Mouse (Mus musculus) macrophage (primary cell): ENCODE results near the gene Heca. TPM values are rescaled to one million over a fixed set of nuclear protein-coding genes. Genes with fewer than 3 reads are reported as not detected.
"Not testable (repeated sequence)": the region's sequence is repeated elsewhere in the genome, so short reads cannot be mapped to it uniquely, and the experiment has no call there.

Source experiments
- H3K27ac ChIP-seq: fragments of 350-480 bp; formaldehyde crosslinking; 2 replicates; pipeline ENCODE4 v1.9.0; 2021
- H3K36me3 ChIP-seq: fragments of 350-480 bp; formaldehyde crosslinking; 2 replicates; pipeline ENCODE4 v1.9.0; 2021; ENCODE audit errors: inconsistent target
- H3K4me3 ChIP-seq: fragments of 350-480 bp; formaldehyde crosslinking; 2 replicates; pipeline ENCODE4 v1.9.0; 2021; ENCODE audit errors: inconsistent target
- H3K79me2 ChIP-seq: fragments of 350-480 bp; formaldehyde crosslinking; 2 replicates; pipeline ENCODE4 v1.9.0; 2021; ENCODE audit errors: inconsistent target
- WGBS: methylation state at CpG from one replicate; pipeline ENCODE4 v1.1.7; 2026; ENCODE audit warnings: inconsistent platforms; ENCODE audit not compliant: missing documents; 5-methylcytosine and 5-hydroxymethylcytosine counted together
- polyA plus RNA-seq: library from polyadenylated mRNA; stranded (reverse); fragments of 250-400 nt; gene quantifications from 3 replicates; pipeline ENCODE4 v1.2.4, GENCODE M21; 2018; ENCODE audit warnings: inconsistent platforms

Heca gene
- polyA plus RNA-seq, 1 experiment from 2014 or later = 9.3 TPM

DNA sequence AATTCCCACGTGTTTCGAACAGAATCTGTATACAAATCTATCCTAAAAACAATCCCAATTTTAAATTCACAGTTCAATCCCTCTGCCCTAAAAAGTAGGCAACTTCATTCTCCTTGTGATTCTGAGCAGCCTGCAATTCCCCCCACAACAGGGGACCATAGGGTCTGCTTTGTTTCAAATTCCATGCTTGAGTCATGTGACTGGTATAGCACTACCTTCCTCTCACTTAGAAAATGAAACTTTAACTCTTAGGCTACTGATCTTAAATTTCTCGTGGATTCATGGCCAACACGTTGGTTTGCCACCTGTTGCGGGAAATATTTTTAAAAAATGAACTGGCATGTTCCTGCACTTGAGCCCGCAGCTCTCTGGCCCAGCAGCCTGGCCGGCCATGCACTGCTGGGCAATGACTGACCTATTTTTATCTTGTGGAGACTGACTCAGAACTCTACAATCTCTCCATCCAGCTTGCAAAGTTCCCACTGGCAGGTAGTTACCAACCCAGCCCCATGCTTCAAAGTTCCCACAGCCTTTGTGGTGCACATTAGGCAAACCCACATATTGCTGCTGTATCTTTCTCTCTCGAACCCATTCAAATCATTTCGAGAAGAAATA, 90.1 kb downstream of the Heca start:
- Histone ChIP-seq H3K79me2 (no peaks in the 10 kb centered on the region), H3K4me3 (no peak overlapping the region), H3K27ac (no peak overlapping the region), H3K36me3 (no peaks in the 10 kb centered on the region)
- 95% methylated on average over 9 of the region's 9 CpGs for WGBS

DNA sequence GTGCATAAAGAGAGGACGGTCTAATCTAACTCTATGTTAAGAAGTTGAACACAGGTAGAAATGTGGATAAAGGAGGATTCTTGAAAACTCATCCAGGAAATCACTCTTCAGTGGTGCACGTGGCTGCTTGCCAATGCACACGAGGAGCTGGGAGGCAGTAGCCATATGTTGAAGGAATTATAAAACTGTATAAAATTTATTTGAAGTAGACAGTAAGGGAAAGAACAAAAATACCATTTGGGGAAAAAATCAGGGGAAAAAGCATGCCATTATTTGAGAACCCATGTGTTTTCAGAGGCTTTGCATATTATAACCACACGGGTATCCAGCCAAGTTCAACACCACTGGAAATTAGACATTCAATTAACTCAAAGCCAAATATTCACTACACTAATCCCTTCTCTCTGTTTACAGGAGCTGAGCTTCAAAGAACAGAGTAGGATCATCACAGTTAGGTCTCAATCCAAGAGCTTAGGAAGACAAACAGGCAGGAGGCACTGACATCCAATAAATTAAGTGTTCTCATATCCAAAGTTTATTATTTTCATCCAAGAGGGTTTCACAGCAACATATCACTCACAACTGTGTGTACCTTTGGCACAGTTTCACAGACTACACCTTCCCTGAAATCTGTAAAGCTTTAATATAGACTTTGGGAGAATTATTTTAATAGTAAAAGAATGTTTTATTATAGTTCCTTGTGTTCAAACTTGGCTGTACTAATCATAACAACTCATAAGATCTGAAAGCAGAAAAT, 102.9 kb downstream of the Heca start:
- H3K79me2 ChIP-seq = no peaks in the 10 kb centered on the region
- H3K36me3 ChIP-seq = no peaks in the 10 kb centered on the region
- 78% methylated on average over 4 of the region's 4 CpGs for WGBS
- no peak overlapping the region for H3K27ac ChIP-seq
- H3K4me3 ChIP-seq = no peak overlapping the region

DNA sequence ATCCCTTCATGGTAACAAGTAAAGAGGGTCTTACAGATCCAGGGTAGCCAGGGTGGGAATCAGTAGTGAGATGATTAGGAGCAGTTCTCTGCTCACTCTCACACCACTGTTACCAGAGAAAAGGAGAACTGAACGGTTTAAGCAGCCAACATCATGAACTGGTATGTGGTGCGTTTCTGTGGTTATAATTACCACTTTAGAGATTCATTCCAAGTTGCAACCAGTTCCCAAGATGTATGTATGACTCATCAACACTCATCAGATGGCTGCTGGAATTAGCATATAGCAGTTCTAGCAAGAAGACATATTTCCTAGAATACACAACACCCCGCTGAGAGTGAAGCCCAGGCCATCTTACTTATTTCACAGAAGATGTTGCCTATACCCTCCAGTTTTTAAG, 105.8 kb downstream of the Heca start:
- WGBS = 35% methylated on average over 3 of the region's 3 CpGs
- no peak overlapping the region for H3K27ac ChIP-seq
- H3K4me3 ChIP-seq = no peak overlapping the region
- H3K79me2 ChIP-seq = no peaks in the 10 kb centered on the region
- H3K36me3 ChIP-seq = no peaks in the 10 kb centered on the region

DNA sequence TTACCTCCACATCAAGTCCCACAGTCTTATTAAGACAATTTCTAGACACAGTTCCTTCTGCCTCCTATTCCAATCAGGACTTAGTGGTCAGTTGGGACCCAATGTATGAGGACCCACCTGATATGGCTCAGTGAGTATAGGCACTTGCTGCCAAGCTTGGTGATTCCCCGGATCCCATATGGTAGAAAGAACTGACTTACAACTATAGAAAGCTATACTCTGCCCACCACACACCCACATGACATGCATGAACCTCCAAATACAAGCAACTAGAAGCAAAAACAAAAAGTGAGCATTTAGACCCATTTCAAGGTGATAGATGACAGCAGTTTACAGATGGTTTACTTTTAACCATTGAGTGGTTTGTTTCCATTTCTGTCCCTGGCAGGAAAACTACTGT, 111.6 kb downstream of the Heca start:
- Histone ChIP-seq H3K36me3 (no peaks in the 10 kb centered on the region), H3K27ac (no peak overlapping the region), H3K79me2 (no peaks in the 10 kb centered on the region), H3K4me3 (no peak overlapping the region)
- whole genome bisulfite sequencing = 100% methylated on average over 1 of the region's 1 CpGs

DNA sequence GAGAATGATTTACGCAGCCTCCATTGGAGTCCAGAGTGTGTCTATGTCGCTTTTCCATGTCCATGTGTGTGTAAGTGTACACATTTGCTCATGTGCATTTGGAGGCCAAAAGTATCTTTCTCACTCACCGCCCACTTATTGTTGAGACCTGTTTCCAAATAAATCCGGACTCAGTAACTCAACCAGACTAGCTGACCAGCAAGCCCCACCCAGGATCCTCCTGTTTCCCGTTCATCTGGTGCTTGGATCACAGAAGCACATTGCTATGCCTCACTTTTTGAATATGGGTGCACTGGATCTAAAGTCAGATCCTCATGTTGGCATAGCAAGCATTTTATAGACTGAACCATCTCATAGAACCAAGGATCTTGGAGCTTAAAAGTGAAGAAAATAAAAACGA, 112.8 kb downstream of the Heca start:
- WGBS = 94% methylated on average over 6 of the region's 6 CpGs

DNA sequence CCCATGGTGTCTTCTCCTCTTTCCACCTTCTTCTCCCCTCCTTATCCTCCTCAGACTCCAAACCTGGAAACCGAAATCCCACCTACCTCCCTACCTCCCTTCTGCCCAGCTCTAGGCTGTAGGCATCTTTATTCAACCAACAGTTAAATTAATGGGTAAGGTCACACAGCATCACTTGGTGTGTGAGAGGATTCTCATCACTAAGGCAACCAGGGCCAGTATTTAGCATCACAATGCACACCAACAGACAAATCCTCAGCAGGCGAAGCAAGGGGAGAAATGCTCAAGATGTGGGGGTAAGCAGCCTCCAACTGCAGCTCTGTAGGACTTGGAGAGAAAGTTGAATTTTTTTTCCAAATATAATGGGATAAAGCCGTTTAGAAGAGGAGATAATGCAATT, 116.8 kb downstream of the Heca start:
- Histone ChIP-seq H3K79me2 (no peaks in the 10 kb centered on the region), H3K27ac (no peak overlapping the region), H3K4me3 (no peak overlapping the region), H3K36me3 (no peaks in the 10 kb centered on the region)
- WGBS = 95% methylated on average over 3 of the region's 3 CpGs

More for the DNA sequence above, 112.8 kb downstream of the Heca start:
- no peak overlapping the region for H3K4me3 ChIP-seq
- no peak overlapping the region for H3K27ac ChIP-seq
- H3K79me2 ChIP-seq = no peaks in the 10 kb centered on the region
- H3K36me3 ChIP-seq = no peaks in the 10 kb centered on the region

DNA sequence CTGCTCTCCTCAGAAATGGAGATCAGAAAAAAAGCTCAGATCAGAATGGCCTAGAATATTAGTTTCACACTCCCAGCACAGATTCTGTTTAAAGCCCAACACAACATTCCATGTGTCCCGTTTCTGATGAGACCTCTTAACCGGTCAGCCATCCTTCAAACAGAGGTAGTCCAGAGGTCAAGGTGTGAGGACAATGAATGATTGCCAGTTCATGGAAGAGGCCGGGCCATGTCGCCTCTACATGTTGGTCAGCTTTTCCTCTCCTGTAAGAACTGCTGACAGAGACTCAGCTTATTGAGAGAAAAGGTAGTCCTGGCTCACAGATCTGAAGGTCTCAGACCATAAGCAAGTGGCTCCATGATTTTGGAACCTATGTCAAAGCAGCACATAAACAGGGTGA, 118.7 kb downstream of the Heca start:
- H3K79me2 ChIP-seq = no peaks in the 10 kb centered on the region
- no peak overlapping the region for H3K4me3 ChIP-seq
- H3K36me3 ChIP-seq = no peaks in the 10 kb centered on the region
- no peak overlapping the region for H3K27ac ChIP-seq
- 99% methylated on average over 4 of the region's 4 CpGs for WGBS

DNA sequence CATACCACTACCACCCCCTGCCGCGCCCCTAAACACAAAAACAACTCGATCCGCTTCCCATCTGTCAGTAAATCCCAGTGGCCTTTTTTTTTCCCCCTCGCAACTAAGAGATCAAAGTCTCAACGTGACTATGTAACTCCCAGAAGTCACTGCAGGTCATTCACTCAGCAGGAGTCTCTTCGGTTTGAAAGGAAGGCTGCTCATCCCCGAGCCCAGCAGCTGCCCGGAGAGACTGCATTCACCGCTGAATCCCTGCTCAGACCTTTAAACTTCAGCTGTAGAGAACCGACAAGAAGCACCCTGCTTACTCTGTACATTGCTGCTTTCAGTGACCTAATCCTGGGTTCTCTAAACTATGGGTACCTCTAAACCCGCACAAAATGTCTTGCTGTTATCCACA, 120.5 kb downstream of the Heca start:
- no peak overlapping the region for H3K4me3 ChIP-seq
- 53% methylated on average over 12 of the region's 12 CpGs for WGBS
- no peaks in the 10 kb centered on the region for H3K36me3 ChIP-seq

DNA sequence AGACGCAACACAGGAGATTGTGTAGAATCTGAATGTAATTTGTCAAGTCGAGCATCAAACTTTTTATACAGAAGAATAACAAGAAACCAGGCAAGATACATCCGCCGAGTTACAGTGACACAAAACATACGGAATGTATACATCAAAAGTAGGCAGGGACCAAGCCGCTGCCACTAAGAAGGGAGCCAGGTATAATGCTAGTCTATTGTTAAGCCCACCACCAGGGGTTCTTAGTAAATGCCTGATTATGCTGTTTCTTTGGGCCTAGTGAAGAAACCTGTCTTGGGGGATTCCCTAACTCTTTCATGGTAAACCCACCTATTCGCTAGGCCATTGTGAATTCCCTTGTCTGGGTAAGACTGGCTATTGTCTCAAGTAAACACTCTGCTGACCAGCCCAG, 127.4 kb downstream of the Heca start:
- not testable (repeated sequence) for H3K36me3 ChIP-seq, H3K79me2 ChIP-seq, H3K27ac ChIP-seq, H3K4me3 ChIP-seq
- 97% methylated on average over 7 of the region's 7 CpGs for WGBS

More for the DNA sequence above, 120.5 kb downstream of the Heca start:
- H3K27ac ChIP-seq = no peak overlapping the region
- H3K79me2 ChIP-seq = no peaks in the 10 kb centered on the region

Other genes starting within 250 kb of the Heca start
- gene Cited2, start 224.8 kb downstream of the Heca start, polyA plus RNA-seq = 47.4 to 105 TPM (median 66.6 TPM) in 3 replicates
- gene Txlnb, start 151.8 kb downstream of the Heca start, polyA plus RNA-seq = 0.73 to 3.1 TPM (median 0.89 TPM) in 3 replicates
- gene Abracl, start 75.2 kb upstream of the Heca start, polyA plus RNA-seq = 133 to 163 TPM (median 154 TPM) in 3 replicates
- 21.5 to 32.9 TPM (median 28.9 TPM) in 3 replicates for gene Reps1, start 107.8 kb upstream of the Heca start, polyA plus RNA-seq